7 mouse cellular contexts compared by ENCODE assay signal in the genomic region with DNA sequence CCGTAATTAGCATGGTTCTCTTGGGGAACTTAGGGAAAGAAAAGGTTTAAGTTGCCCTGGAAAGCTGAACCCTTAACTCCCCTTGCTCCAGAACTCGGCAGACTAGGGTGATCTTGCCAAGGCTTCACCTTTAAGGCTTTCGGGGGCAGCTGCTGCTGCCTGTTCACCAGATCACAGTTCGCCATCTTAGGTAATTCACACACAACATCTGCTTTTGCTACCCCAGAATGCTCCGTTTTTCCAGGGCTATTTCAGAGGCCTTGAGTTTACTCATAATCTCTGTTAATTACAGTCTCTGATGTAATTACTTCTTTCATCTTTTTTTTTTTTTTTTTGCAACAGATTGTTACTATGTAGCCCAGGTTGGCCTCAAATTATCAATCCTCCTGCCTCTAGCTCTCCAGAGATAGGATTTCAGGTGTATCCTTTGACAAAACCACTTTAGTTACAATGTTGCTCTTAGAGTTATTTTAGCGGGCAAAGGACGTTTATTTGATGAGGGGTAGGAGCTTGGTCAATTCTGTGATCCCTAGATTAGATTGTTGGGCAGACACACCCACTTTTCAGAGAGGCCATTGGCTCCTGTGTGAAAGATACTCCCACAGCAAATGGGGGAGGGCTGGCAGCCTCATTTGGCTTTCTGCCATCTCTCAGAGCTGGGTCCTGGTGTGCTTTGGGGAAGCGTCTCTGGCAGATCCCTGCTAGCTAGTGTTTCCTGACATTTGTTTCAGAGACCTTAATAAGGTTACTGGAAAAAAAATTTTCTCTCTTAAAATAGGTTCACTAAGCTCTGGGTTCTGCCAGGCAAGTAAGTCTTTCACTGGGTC.
DNase-seq lines count a peak whose midpoint lies in the region; TF ChIP-seq lines count a peak whose summit lies in the region.

No protein-coding gene starts in this region.

- peak; percentile 43 to 55 for DNase-seq in layer of hippocampus, postnatal 10 days (ENCODE audit: low spot score in 2 of 2)
- no peak for DNase-seq in layer of hippocampus, postnatal 25 days (ENCODE audit: extremely low spot score in 1 of 2, low spot score in 1 of 2)
- peak; percentile 74 for DNase-seq in brain, embryonic 14.5 days (ENCODE audit: low read depth)
- peak; percentile 40 for DNase-seq in gastrocnemius, postnatal 14 days
- peak; percentile 45 to 67 for DNase-seq in kidney, postnatal 4 days
- peak; percentile 73 for DNase-seq in testis, postnatal 14 days (ENCODE audit: low spot score)
- no peak for DNase-seq in yolk sac, embryonic 10.5 days (ENCODE audit: low spot score)

- TF ChIP-seq CTCF in brain, embryonic 14.5 days (IDR thresholded peaks at IDR 0.05; ENCODE audit: borderline replicate concordance, extremely low read depth, insufficient read depth, insufficient read length): no peak

- TF ChIP-seq POLR2A in brain, embryonic 14.5 days (IDR thresholded peaks at IDR 0.05; ENCODE audit: borderline replicate concordance, extremely low read depth, insufficient read depth, insufficient read length, poor library complexity, severe bottlenecking): no peak

- intact Hi-C loops in gastrocnemius, postnatal 14 days (cut with DNase I; ENCODE audit: low total_unique reads): no loop called here

Comparison
In these comparisons a context has a peak if more than half of its experiments do, and no peak if none do; other contexts are left out.
1. DNase-seq: peak in layer of hippocampus, postnatal 10 days (2 of 2), brain, embryonic 14.5 days (single experiment), gastrocnemius, postnatal 14 days (single experiment), kidney, postnatal 4 days (2 of 2) and testis, postnatal 14 days (single experiment); none in layer of hippocampus, postnatal 25 days (0 of 2) and yolk sac, embryonic 10.5 days (single experiment).